Mouse (Mus musculus) frontal cortex, postnatal 36 days (tissue): ENCODE measurements at regions not wholly inside any gene's neighbourhood (a gene's known extent, or its start where the extent isn't known, plus 50 kb on each side); places are given as distances from the start of the nearest gene placed in this dataset.
"Not testable (repeated sequence)": the region's sequence is repeated elsewhere in the genome, so short reads cannot be mapped to it uniquely, and the experiment has no call there.

Source experiments
- DNase-seq, 2 experiments: peaks; one replicate each; pipeline ENCODE4 v3.0.0; 2022; ENCODE audit warnings: low spot score in 2 of 2

DNA sequence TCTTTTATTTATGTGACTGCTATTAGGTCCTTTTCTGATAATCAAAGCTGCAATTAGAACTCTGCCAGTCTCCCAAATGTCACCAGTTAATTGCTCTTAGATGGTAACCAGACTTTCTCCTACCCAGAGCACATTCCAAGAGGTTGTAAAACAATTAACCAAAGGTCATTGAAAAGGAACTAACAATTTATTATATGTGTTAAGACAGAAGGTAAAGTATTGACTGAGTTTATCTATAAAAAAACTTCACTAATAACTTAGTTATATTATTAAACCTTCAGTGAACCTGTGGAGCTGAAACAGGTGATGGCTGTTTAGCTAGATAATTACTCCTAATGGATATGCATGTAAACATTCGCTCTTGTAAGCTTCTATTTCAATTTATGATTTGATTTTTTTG, 1547.9 kb upstream of the Pcdh17 start:
- DNase-seq, result not testable (repeated sequence)

DNA sequence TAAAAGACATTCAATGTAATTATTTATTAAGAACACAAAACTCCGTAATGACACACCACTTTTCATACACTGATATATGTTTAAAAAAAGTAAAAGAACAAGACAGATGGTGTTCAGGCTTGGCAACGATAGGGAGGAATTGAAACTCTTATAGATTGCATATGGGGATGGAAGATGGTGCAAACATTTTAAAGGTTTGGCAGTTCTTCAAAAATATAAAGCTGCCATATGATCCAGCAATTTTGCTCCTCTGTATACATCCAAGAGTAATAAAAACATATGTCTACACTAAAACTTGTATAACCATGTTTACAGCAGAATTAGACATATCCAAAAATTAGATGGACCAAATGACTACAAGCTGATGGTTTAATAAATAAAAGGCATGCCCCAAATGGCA, 1544.5 kb upstream of the Pcdh17 start:
- peak in 1 of 2 experiments; percentile 4 for DNase-seq
